Mouse (Mus musculus) yolk sac, embryonic 10.5 days (tissue): Measurements from ENCODE around the gene Kif18b.

Experiments used
- DNase-seq: peaks from one replicate; pipeline ENCODE4 v3.0.0-alpha.2; 2017; ENCODE audit warnings: low spot score

Gene Kif18b

GRCm38 (mm10) chr11:102880585-102881313 lies 44.2 kb downstream of the Kif18b start, which contains the start of the genes Eftud2 and Ccdc103:
TSS of gene Eftud2 (minus strand) at chr11:102880985.
TSS of gene Ccdc103 (plus strand) at chr11:102881204.
- DNase-seq: peak; percentile 91

GRCm38 (mm10) chr11:102879558-102879957 lies 45.4 kb downstream of the Kif18b start:
- no peak for DNase-seq

- no peak for DNase-seq
Measured at GRCm38 (mm10) chr11:102874801-102875334, 50.1 kb downstream of the Kif18b start.

GRCm38 (mm10) chr11:102864272-102864671 lies 60.7 kb downstream of the Kif18b start:
- DNase-seq: peak; percentile 13

- no peak for DNase-seq
Measured at GRCm38 (mm10) chr11:102859933-102860332, 65.0 kb downstream of the Kif18b start.

GRCm38 (mm10) chr11:102858951-102859350 lies 66.0 kb downstream of the Kif18b start:
- no peak for DNase-seq

GRCm38 (mm10) chr11:102855941-102856340 lies 69.0 kb downstream of the Kif18b start:
- DNase-seq: no peak
